Mouse (Mus musculus): ENCODE data around the gene Nudt22. TPM values are rescaled to one million over a fixed set of nuclear protein-coding genes. Genes with fewer than 3 reads are reported as not detected.

Nudt22 gene
- total and polyA plus RNA-seq, 3 experiments = 16.6 to 23.9 (median 17.8) TPM

- no peak; the same call in 1 of the 2 replicates for TF ChIP-seq POLR2AphosphoS5 (IDR thresholded peaks at IDR 0.05; ENCODE audit: insufficient replicate concordance, low read depth, low read length)
- no peak for TF ChIP-seq GATA1 (IDR thresholded peaks at IDR 0.05; ENCODE audit: borderline replicate concordance, low read length)
- no peak for TF ChIP-seq GATA2 (IDR thresholded peaks at IDR 0.05; ENCODE audit: borderline replicate concordance, low read depth, low read length)
- no peak for TF ChIP-seq CTCF (IDR thresholded peaks at IDR 0.05; ENCODE audit: low read depth, low read length)
- TF ChIP-seq TAL1 (conservative IDR thresholded peaks at IDR 0.05; ENCODE audit: low read depth, low read length) = no peak
- ATAC-seq (ENCODE audit: extremely low read depth, insufficient number of reproducible peaks, low FRiP score, poor library complexity, severe bottlenecking) (peak; percentile 71), DNase-seq (ENCODE audit: low spot score) (peak; percentile 85)
- Histone ChIP-seq H3K36me3 (replicated peaks) (peaks cover 72% of the 10 kb centered on the region), H3K4me3 (ENCODE audit: low read depth, low read length) (peak overlapping the region; percentile 80), H3K9me3 (replicated peaks) (no peaks in the 10 kb centered on the region), H3K4me1 (ENCODE audit: insufficient read depth, low read depth, low read length) (peaks cover 62% of the 10 kb centered on the region), H3K27me3 (ENCODE audit: insufficient read depth, low read length) (no peaks in the 10 kb centered on the region)
These were observed 44.4 kb downstream of the Nudt22 start for GRCm38 (mm10) chr19:6951381-6951968.

- DNase-seq (ENCODE audit: low spot score) (peak; percentile 26), ATAC-seq (ENCODE audit: extremely low read depth, insufficient number of reproducible peaks, low FRiP score, poor library complexity, severe bottlenecking) (no peak)
- TF ChIP-seq GATA2 (IDR thresholded peaks at IDR 0.05; ENCODE audit: borderline replicate concordance, low read depth, low read length) (no peak), GATA1 (IDR thresholded peaks at IDR 0.05; ENCODE audit: borderline replicate concordance, low read length) (no peak), POLR2AphosphoS5 (IDR thresholded peaks at IDR 0.05; ENCODE audit: insufficient replicate concordance, low read depth, low read length) (no peak; the same call in 1 of the 2 replicates), CTCF (IDR thresholded peaks at IDR 0.05; ENCODE audit: low read depth, low read length) (no peak), TAL1 (conservative IDR thresholded peaks at IDR 0.05; ENCODE audit: low read depth, low read length) (no peak)
- peak overlapping the region; percentile 80 for H3K4me3 ChIP-seq (ENCODE audit: low read depth, low read length)
- peaks cover 72% of the 10 kb centered on the region for H3K36me3 ChIP-seq (replicated peaks)
- no peaks in the 10 kb centered on the region for H3K27me3 ChIP-seq (ENCODE audit: insufficient read depth, low read length)
- peaks cover 69% of the 10 kb centered on the region for H3K4me1 ChIP-seq (ENCODE audit: insufficient read depth, low read depth, low read length)
- no peaks in the 10 kb centered on the region for H3K9me3 ChIP-seq (replicated peaks)
These were observed 45.2 kb downstream of the Nudt22 start for GRCm38 (mm10) chr19:6950613-6951153.

- DNase-seq (ENCODE audit: low spot score) = no peak
- Histone ChIP-seq H3K36me3 (replicated peaks) (peaks cover 72% of the 10 kb centered on the region), H3K4me1 (ENCODE audit: insufficient read depth, low read depth, low read length) (peaks cover 69% of the 10 kb centered on the region), H3K4me3 (ENCODE audit: low read depth, low read length) (no peak overlapping the region; the same call in 1 of the 2 replicates), H3K27me3 (ENCODE audit: insufficient read depth, low read length) (no peaks in the 10 kb centered on the region), H3K9me3 (replicated peaks) (no peaks in the 10 kb centered on the region)
- no peak for TF ChIP-seq CTCF (IDR thresholded peaks at IDR 0.05; ENCODE audit: low read depth, low read length)
- no peak for ATAC-seq (ENCODE audit: extremely low read depth, insufficient number of reproducible peaks, low FRiP score, poor library complexity, severe bottlenecking)
These were observed 46.0 kb downstream of the Nudt22 start for GRCm38 (mm10) chr19:6949951-6950350.

- DNase-seq (ENCODE audit: low spot score) (no peak), ATAC-seq (ENCODE audit: extremely low read depth, insufficient number of reproducible peaks, low FRiP score, poor library complexity, severe bottlenecking) (no peak)
- TF ChIP-seq POLR2AphosphoS5 (IDR thresholded peaks at IDR 0.05; ENCODE audit: insufficient replicate concordance, low read depth, low read length) = no peak
- TF ChIP-seq CTCF (IDR thresholded peaks at IDR 0.05; ENCODE audit: low read depth, low read length) = no peak
- no peak for TF ChIP-seq GATA2 (IDR thresholded peaks at IDR 0.05; ENCODE audit: borderline replicate concordance, low read depth, low read length)
- no peak for TF ChIP-seq GATA1 (IDR thresholded peaks at IDR 0.05; ENCODE audit: borderline replicate concordance, low read length)
- no peak for TF ChIP-seq TAL1 (conservative IDR thresholded peaks at IDR 0.05; ENCODE audit: low read depth, low read length)
- H3K4me3 ChIP-seq (ENCODE audit: low read depth, low read length) = no peak overlapping the region
- no peaks in the 10 kb centered on the region for H3K27me3 ChIP-seq (ENCODE audit: insufficient read depth, low read length)
- no peaks in the 10 kb centered on the region for H3K9me3 ChIP-seq (replicated peaks)
- H3K4me1 ChIP-seq (ENCODE audit: insufficient read depth, low read depth, low read length) = peaks cover 69% of the 10 kb centered on the region
- peaks cover 69% of the 10 kb centered on the region for H3K36me3 ChIP-seq (replicated peaks)
These were observed 46.4 kb downstream of the Nudt22 start for GRCm38 (mm10) chr19:6949532-6949931.

GRCm38 (mm10) chr19:6948186-6948585 lies 47.7 kb downstream of the Nudt22 start:
- H3K27me3 ChIP-seq (ENCODE audit: insufficient read depth, low read length) = no peaks in the 10 kb centered on the region
- no peak overlapping the region for H3K4me3 ChIP-seq (ENCODE audit: low read depth, low read length)
- ATAC-seq (ENCODE audit: extremely low read depth, insufficient number of reproducible peaks, low FRiP score, poor library complexity, severe bottlenecking) = no peak
- H3K4me1 ChIP-seq (ENCODE audit: insufficient read depth, low read depth, low read length) = peaks cover 68% of the 10 kb centered on the region
- TF ChIP-seq CTCF (IDR thresholded peaks at IDR 0.05; ENCODE audit: low read depth, low read length) = no peak
- no peak for DNase-seq (ENCODE audit: low spot score)
- H3K9me3 ChIP-seq (replicated peaks) = no peaks in the 10 kb centered on the region
- peaks cover 63% of the 10 kb centered on the region for H3K36me3 ChIP-seq (replicated peaks)

GRCm38 (mm10) chr19:6947742-6948141 lies 48.2 kb downstream of the Nudt22 start:
- H3K27me3 ChIP-seq (ENCODE audit: insufficient read depth, low read length) = no peaks in the 10 kb centered on the region
- TF ChIP-seq POLR2AphosphoS5 (IDR thresholded peaks at IDR 0.05; ENCODE audit: insufficient replicate concordance, low read depth, low read length) = no peak
- no peak for TF ChIP-seq CTCF (IDR thresholded peaks at IDR 0.05; ENCODE audit: low read depth, low read length)
- no peak for TF ChIP-seq GATA2 (IDR thresholded peaks at IDR 0.05; ENCODE audit: borderline replicate concordance, low read depth, low read length)
- TF ChIP-seq TAL1 (conservative IDR thresholded peaks at IDR 0.05; ENCODE audit: low read depth, low read length) = no peak
- TF ChIP-seq GATA1 (IDR thresholded peaks at IDR 0.05; ENCODE audit: borderline replicate concordance, low read length) = no peak
- H3K9me3 ChIP-seq (replicated peaks) = no peaks in the 10 kb centered on the region
- H3K4me3 ChIP-seq (ENCODE audit: low read depth, low read length) = no peak overlapping the region
- H3K36me3 ChIP-seq (replicated peaks) = peaks cover 59% of the 10 kb centered on the region
- H3K4me1 ChIP-seq (ENCODE audit: insufficient read depth, low read depth, low read length) = peaks cover 67% of the 10 kb centered on the region
- ATAC-seq (ENCODE audit: extremely low read depth, insufficient number of reproducible peaks, low FRiP score, poor library complexity, severe bottlenecking) (no peak), DNase-seq (ENCODE audit: low spot score) (no peak)

Data from G1E (cell line).